Mouse (Mus musculus): ENCODE measurements around the gene Mfsd4b3. TPM values are rescaled to one million over a fixed set of nuclear protein-coding genes. Genes with fewer than 3 reads are reported as not detected.
"Not testable (repeated sequence)": the region's sequence is repeated elsewhere in the genome, so short reads cannot be mapped to it uniquely, and the experiment has no call there.

Gene Mfsd4b3
- 0.10 and 0.16 TPM in 2 replicates for polyA plus RNA-seq (2015; fragmentation: Nextera tagmentation; extraction: Ambion mirVana)

DNA sequence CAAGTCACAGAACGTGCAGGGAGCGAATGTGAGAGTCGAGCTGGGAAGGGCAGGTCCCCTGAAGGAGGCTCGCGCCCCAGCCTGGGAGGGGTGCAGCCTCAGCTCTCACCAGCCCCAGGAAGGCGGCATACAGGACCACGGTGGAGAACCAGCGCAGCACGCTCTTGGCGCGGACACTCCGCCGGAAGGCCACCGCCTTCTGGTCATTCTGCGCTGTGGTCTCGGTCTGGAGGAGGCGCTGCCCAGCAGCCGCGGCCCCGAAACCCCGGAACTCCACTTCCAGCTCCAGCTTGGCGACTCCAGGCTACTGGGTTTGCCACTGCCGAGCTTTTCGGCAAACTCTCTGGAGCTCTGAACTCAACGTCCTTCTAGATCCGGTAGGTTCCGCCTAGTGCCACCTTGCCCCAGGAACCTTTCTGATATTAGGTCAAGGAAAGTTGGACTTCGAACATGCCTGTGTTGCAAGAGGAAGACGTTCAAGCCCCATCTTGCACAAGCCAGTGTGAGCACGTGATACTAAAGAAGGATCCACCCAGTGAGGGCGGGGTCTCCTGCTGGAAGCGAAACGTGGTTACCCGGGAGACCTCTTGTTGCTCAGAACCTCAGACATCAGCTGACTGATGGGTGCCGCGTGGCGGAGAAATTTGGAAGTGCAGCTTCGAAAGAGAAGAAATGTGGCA, at the start of gene Mfsd4b3:
Gene Mfsd4b3, minus strand, starts transcription at position 393 of the 680 bp plus-strand sequence.
- H3K4me1 ChIP-seq (replicated peaks) = peaks cover 12% of the 10 kb centered on the region
- WGBS = 1% methylated on average over 38 of the region's 38 CpGs

DNA sequence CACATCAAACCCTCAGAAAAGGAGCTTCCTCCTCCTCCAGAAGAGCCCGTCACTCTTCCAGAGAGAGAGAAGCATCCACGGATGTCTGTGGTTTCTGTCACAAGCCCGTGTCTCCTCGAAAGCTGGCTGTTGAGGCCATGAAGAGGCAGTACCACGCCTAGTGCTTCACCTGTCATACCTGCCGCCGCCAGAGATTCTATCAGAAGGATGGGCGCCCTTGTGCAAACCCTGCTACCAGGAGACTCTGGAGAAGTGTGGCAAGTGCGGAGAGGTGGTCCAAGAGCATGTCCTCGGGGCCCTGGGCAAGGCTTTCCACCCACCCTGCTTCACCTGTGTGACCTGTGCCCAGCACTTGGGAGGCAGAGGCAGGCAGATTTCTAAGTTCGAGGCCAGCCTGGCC, 49.6 kb upstream of the Mfsd4b3 start:
- H3K9ac ChIP-seq = no peak overlapping the region
- H3K9me3 ChIP-seq = no peaks in the 10 kb centered on the region
- H3K4me2 ChIP-seq = no peak overlapping the region
- no peak for ATAC-seq (ENCODE audit: low FRiP score)
- 0 out of 2 replicates have a peak, but pooled peaks cover 4% of the 10 kb centered on the region for H3K4me1 ChIP-seq (replicated peaks)
- H3K4me3 ChIP-seq = no peak overlapping the region
- no peak overlapping the region for H3K27ac ChIP-seq
- H3K27me3 ChIP-seq = no peaks in the 10 kb centered on the region
- H3K36me3 ChIP-seq = no peaks in the 10 kb centered on the region
- 91% methylated on average over 11 of the region's 11 CpGs for WGBS

More for the DNA sequence above, at the start of gene Mfsd4b3:
- Histone ChIP-seq H3K27me3 (peaks cover 4% of the 10 kb centered on the region; the same call in 1 of the 2 replicates), H3K9me3 (no peaks in the 10 kb centered on the region), H3K4me2 (peak within 1 kb of the TSS; percentile 94), H3K9ac (peak within 1 kb of the TSS; percentile 69), H3K27ac (no peak within 1 kb of the TSS), H3K36me3 (no peaks in the 10 kb centered on the region), H3K4me3 (peak within 1 kb of the TSS; percentile 53)
- ATAC-seq (ENCODE audit: low FRiP score) = peak; percentile 99

DNA sequence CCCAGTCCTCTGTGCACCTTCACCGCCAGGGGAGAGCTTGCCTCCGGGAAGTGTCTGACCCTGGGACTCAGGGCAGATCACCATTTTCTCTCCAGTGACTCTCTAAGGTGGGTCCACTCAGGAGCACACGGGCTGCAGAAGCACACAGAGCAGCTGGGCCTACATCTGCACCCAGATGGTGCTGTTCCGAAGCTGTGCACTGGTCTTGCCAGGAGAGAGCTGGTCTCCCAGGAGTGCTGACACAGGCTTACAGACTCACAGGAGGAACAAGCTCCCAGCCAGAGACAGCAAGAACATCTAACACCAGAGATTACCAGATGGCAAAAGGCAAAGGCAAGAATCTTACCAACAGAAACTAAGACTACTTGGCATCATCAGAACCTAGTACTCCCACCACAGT, 48.9 kb upstream of the Mfsd4b3 start:
- H3K4me1 ChIP-seq (replicated peaks); H3K4me2 ChIP-seq; H3K36me3 ChIP-seq; H3K9ac ChIP-seq; H3K9me3 ChIP-seq; H3K4me3 ChIP-seq; H3K27ac ChIP-seq; ATAC-seq (ENCODE audit: low FRiP score); H3K27me3 ChIP-seq: not testable (repeated sequence)
- 85% methylated on average over 4 of the region's 4 CpGs for WGBS

DNA sequence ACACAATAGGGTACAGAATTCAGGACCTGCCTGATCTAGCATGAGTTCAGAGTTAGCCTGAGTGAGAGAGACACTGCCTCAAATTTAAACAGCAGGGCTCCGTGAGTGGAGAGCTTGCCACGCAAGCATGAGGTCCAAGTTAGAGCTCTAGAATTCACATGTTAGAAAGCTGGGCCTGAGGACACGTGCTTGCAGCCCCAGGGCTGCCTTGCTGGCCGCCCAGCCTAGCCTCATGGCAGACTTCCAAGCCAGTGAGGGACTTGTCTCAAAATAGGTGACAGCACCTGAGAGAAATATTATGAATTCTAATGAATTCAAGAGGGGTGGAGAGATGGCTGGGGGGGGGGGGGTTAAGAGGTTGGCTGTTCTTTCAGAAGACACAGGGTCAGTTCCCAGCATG, 48.0 kb upstream of the Mfsd4b3 start:
- 86% methylated on average over 4 of the region's 4 CpGs for WGBS
- no peak for ATAC-seq (ENCODE audit: low FRiP score)
- H3K4me3 ChIP-seq = no peak overlapping the region
- H3K36me3 ChIP-seq = no peaks in the 10 kb centered on the region
- H3K4me1 ChIP-seq (replicated peaks) = 0 out of 2 replicates have a peak, but pooled peaks cover 4% of the 10 kb centered on the region
- H3K9me3 ChIP-seq = no peaks in the 10 kb centered on the region
- H3K27me3 ChIP-seq = no peaks in the 10 kb centered on the region
- H3K4me2 ChIP-seq = no peak overlapping the region
- H3K9ac ChIP-seq = no peak overlapping the region
- H3K27ac ChIP-seq = no peak overlapping the region

DNA sequence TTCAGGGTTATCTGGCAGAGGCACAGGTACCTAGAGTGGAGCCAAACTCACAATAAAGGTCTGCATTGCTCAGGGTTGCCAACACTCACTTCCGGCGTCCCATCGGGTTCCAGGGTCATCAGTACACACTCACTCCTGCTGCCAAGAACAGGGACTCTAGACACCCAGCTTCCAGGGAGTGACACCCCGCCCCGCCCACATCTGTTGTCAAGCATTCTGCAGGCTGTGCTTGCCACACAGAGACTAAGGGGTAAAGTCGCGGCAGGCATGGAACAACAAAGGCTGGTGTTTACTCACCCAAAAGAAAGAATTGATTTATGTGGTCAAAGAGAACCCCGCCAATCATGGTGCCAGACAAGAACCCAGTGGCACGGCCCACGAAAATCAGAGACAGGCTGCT, 47.0 kb upstream of the Mfsd4b3 start:
- no peak overlapping the region for H3K4me3 ChIP-seq
- no peaks in the 10 kb centered on the region for H3K36me3 ChIP-seq
- no peak overlapping the region for H3K27ac ChIP-seq
- H3K4me1 ChIP-seq (replicated peaks) = 0 out of 2 replicates have a peak, but pooled peaks cover 4% of the 10 kb centered on the region
- ATAC-seq (ENCODE audit: low FRiP score) = no peak
- H3K9ac ChIP-seq = no peak overlapping the region
- H3K27me3 ChIP-seq = no peaks in the 10 kb centered on the region
- WGBS = 38% methylated on average over 10 of the region's 10 CpGs
- no peaks in the 10 kb centered on the region for H3K9me3 ChIP-seq
- H3K4me2 ChIP-seq = 0 out of 2 replicates have a peak overlapping the region, but pooled peaks have one; percentile 15

DNA sequence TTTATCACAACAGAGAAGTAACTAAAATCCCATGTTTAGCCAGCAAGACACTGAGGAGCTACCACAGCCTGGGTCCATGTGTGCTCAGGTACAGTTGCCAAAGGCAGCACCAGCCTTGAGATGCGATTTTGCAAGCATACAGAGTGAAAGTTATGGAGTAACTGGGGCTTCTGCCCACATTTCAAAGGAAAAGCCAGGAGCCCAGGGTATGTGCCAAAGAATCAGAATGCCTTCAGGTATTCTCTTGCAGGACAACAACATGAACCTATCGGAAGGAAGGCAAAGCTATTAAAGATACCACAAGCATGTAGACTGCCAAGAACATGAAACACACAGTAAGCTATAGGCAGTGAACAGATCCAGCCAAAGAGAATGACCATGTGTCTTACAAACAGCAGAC, 40.8 kb upstream of the Mfsd4b3 start:
- no peak for ATAC-seq (ENCODE audit: low FRiP score)
- Histone ChIP-seq H3K9me3 (no peaks in the 10 kb centered on the region), H3K27ac (no peak overlapping the region), H3K27me3 (no peaks in the 10 kb centered on the region), H3K36me3 (no peaks in the 10 kb centered on the region), H3K4me1 (replicated peaks) (no peaks in the 10 kb centered on the region), H3K9ac (no peak overlapping the region), H3K4me3 (no peak overlapping the region), H3K4me2 (no peak overlapping the region)
- WGBS = 88% methylated on average over 2 of the region's 2 CpGs

DNA sequence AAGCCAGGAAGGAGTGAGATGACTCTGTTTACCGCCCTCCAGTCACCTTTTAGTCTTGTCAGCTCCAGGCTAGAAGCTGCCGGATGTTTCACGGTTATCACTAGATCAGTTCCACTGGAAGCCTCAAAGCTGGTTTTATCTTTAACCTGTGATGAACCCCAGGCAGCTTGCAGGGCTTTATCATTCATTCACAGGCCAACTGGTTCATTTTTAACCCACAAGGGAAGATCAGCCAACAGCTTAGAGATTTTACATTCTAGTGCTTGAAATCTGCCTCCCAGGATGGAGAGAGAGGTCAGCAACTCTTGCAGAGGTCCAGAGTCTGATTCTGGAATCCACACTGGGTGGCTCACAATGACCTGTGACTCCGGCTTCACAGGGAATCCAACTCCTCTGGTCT, 31.2 kb upstream of the Mfsd4b3 start:
- Histone ChIP-seq H3K4me1 (replicated peaks) (no peaks in the 10 kb centered on the region), H3K27ac (no peak overlapping the region), H3K4me3 (no peak overlapping the region), H3K4me2 (no peak overlapping the region), H3K27me3 (no peaks in the 10 kb centered on the region), H3K36me3 (no peaks in the 10 kb centered on the region), H3K9me3 (peaks cover 5% of the 10 kb centered on the region; the same call in 1 of the 2 replicates), H3K9ac (no peak overlapping the region)
- no peak for ATAC-seq (ENCODE audit: low FRiP score)
- 78% methylated on average over 4 of the region's 4 CpGs for WGBS

DNA sequence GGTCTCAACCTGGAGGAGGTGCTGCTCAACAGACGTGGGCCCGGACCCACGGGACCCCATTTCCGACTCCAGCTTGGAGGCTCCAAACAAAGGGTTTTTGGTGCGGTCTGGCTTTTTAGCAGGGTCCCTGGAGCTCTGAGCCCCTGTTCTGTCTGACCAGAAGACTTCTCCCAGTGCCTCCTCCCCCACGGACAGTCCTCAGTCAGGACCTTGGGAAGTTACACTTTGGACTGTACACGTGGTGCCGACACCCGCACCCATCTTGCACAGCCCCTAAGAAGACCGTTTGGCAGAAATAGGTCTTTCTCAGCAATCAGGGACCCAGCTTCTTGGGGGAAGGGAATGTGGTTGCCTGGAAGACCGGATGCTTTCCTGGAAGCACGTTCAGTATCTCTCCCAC, 26.5 kb upstream of the Mfsd4b3 start, which contains the start of gene Mfsd4b5:
Gene Mfsd4b5, minus strand, starts transcription at position 181 of the 400 bp plus-strand sequence.
- H3K4me1 ChIP-seq (replicated peaks) = no peaks in the 10 kb centered on the region
- no peak within 1 kb of the TSS for H3K9ac ChIP-seq
- no peak within 1 kb of the TSS for H3K4me2 ChIP-seq
- no peaks in the 10 kb centered on the region for H3K27me3 ChIP-seq
- no peak within 1 kb of the TSS for H3K4me3 ChIP-seq
- H3K27ac ChIP-seq = no peak within 1 kb of the TSS
- no peak for ATAC-seq (ENCODE audit: low FRiP score)
- no peaks in the 10 kb centered on the region for H3K36me3 ChIP-seq
- no peaks in the 10 kb centered on the region for H3K9me3 ChIP-seq
- WGBS = 91% methylated on average over 12 of the region's 12 CpGs

DNA sequence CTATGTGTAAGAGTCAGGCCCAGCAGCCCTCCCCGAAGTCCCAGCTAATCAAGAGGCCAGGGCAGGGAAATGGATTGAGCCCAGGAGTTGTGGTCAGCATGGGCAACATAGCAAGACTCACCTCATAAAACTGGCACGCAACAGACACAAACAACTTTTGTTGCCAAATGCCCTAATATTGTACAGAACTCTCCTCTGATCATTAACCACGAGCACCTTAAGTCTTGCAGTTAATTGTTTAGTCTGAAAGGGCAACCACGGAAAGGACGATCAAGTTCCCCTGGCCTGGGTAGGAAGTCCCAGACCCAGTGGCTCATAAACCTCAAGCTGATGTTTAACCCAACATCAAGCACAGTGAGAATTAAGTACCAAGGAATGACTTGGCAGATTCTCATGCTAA, 22.7 kb upstream of the Mfsd4b3 start:
- no peak overlapping the region for H3K9ac ChIP-seq
- H3K36me3 ChIP-seq = no peaks in the 10 kb centered on the region
- no peak overlapping the region for H3K27ac ChIP-seq
- H3K27me3 ChIP-seq = no peaks in the 10 kb centered on the region
- 81% methylated on average over 5 of the region's 5 CpGs for WGBS
- no peak for ATAC-seq (ENCODE audit: low FRiP score)
- no peak overlapping the region for H3K4me3 ChIP-seq
- H3K4me1 ChIP-seq (replicated peaks) = no peaks in the 10 kb centered on the region
- H3K4me2 ChIP-seq = no peak overlapping the region
- peaks cover 8% of the 10 kb centered on the region; the same call in 1 of the 2 replicates for H3K9me3 ChIP-seq

DNA sequence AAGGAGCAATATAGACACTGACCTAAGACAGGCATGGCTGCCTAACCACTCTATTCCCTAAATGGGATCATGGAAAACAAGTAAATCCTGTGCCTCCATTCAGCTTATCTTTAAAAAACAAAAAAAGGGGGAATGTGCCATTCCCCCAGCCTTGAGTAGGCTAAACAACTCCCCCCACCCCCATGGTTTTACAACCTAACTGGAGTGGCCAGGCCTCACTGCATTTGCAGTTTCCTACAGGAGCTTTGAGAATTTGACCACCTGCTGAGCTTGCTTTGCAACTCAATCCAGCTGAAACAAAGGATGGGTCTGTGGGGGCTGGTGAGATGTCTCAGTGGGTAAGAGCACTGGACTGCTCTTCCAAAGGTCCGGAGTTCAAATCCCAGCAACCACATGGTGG, 18.3 kb upstream of the Mfsd4b3 start:
- no peak for ATAC-seq (ENCODE audit: low FRiP score)
- Histone ChIP-seq H3K27ac (no peak overlapping the region), H3K4me3 (no peak overlapping the region), H3K4me1 (replicated peaks) (no peaks in the 10 kb centered on the region), H3K36me3 (no peaks in the 10 kb centered on the region), H3K4me2 (no peak overlapping the region), H3K27me3 (no peaks in the 10 kb centered on the region), H3K9me3 (peaks cover 15% of the 10 kb centered on the region; the same call in 1 of the 2 replicates), H3K9ac (no peak overlapping the region)
- 100% methylated on average over 1 of the region's 1 CpGs for WGBS

DNA sequence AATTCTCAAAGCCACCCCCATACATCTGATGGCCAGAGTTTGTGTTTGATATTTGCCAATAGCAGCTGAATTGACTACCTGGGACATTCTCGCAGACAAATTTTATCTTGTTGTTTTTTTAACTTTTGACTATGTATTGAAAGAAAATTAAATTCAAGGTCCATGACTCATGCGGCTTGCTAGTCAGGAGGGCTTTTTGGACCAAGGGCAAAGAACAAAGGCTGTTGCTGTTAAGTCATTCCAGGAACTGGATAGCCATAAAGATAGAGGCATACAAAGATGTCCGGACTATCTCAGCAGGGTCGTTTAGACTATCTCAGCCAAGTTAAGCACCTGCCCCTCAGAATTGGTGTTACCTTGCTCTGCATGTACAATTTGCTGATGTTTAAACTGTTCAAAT, 17.4 kb upstream of the Mfsd4b3 start:
- H3K4me3 ChIP-seq = no peak overlapping the region
- H3K9me3 ChIP-seq = peaks cover 15% of the 10 kb centered on the region; the same call in 1 of the 2 replicates
- H3K4me2 ChIP-seq = no peak overlapping the region
- no peaks in the 10 kb centered on the region for H3K4me1 ChIP-seq (replicated peaks)
- 92% methylated on average over 4 of the region's 4 CpGs for WGBS
- H3K36me3 ChIP-seq = no peaks in the 10 kb centered on the region
- no peak for ATAC-seq (ENCODE audit: low FRiP score)
- H3K27ac ChIP-seq = no peak overlapping the region
- no peaks in the 10 kb centered on the region for H3K27me3 ChIP-seq
- no peak overlapping the region for H3K9ac ChIP-seq

DNA sequence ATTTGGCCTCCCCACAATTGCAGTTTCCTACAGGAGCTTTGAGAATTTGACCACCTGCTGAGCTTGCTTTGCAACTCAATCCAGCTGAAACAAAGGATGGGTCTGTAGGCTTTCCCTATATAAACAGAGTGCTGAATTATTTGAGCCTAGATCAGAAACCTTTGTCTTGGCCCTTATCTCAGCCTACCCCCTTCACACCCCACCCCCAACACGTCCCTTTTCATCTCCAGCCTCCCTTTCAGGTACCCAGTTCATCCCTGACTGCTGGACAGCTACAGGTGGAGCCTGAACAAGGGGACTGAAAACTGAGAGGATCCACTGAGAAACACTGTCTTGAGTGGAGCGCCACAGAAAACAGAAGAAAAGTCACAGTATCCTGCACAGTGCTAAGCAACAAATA, 15.8 kb upstream of the Mfsd4b3 start:
- Histone ChIP-seq H3K4me3 (no peak overlapping the region), H3K27ac (no peak overlapping the region), H3K27me3 (no peaks in the 10 kb centered on the region), H3K4me1 (replicated peaks) (no peaks in the 10 kb centered on the region), H3K4me2 (no peak overlapping the region), H3K9me3 (peaks cover 15% of the 10 kb centered on the region; the same call in 1 of the 2 replicates), H3K36me3 (no peaks in the 10 kb centered on the region), H3K9ac (no peak overlapping the region)
- ATAC-seq (ENCODE audit: low FRiP score) = no peak
- 33% methylated on average over 2 of the region's 2 CpGs for WGBS

DNA sequence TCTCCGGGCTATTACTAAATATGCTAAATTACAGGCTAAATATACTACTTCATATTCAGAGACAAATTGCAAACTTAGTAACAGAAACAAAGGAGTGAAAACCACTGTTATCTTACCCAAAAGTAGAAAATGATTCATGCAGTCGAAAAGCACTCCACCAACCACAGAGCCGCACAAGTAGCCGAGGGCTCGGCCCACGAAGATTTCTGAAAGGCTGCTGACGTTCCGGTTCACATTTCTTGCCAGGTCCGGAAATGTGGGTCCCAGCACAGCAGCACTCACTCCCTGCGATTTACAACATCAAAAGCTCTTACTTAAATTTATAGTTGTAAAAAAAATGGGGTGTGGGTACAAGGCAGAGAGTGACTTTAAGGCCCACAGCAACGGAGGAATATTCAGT, 15.0 kb upstream of the Mfsd4b3 start:
- peaks cover 15% of the 10 kb centered on the region; the same call in 1 of the 2 replicates for H3K9me3 ChIP-seq
- H3K4me2 ChIP-seq = no peak overlapping the region
- H3K4me1 ChIP-seq (replicated peaks) = no peaks in the 10 kb centered on the region
- no peak overlapping the region for H3K9ac ChIP-seq
- ATAC-seq (ENCODE audit: low FRiP score) = no peak
- H3K4me3 ChIP-seq = no peak overlapping the region
- H3K36me3 ChIP-seq = no peaks in the 10 kb centered on the region
- H3K27ac ChIP-seq = no peak overlapping the region
- no peaks in the 10 kb centered on the region for H3K27me3 ChIP-seq
- WGBS = 63% methylated on average over 11 of the region's 11 CpGs
